Mouse (Mus musculus): ENCODE data around the gene Pkp2. TPM values are rescaled to one million over a fixed set of nuclear protein-coding genes. Genes with fewer than 3 reads are reported as not detected.

Pkp2 gene
- total RNA-seq, 2 experiments from 2014 or later, result 6.4 to 7.5 TPM

DNA sequence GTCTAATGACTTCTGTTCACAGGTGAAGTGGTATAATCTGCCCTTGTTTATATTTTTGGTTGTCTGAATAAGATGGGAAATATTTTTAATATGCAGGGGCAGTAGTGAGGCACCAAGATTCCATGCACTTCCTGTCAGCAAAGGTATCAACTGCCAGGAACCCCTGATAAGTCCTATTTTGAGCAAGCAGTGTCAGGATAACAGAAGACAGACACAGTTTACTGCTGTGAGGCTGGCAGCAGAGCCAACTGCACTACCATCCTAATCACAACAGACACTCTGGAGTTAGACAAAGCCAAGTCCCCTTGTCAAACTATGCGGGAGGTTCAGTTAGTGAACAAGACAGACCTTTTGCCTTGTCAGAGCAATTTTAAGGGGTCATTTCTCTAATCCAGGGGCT, 43.6 kb downstream of the Pkp2 start:
- no peak for DNase-seq (ENCODE audit: low spot score in 2 of 2)

DNA sequence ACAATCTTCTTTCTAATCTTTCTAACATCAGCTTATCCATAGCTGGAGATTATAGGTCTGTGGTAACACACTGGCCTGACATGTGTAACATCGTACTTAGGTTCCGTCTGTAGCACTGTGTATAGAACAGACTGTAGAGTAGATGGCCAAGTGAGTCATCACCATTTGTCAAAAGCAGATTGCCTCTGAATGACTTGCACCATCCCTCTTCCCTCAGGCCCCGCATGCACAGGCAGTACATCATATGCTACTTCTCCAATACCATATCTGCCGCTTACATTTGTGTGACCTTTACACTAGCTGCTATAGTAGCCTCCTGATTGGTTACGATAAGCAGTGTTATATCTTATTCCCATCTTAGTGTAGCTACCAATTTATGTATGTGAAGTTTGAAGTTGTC, 47.8 kb downstream of the Pkp2 start:
- DNase-seq (ENCODE audit: low spot score in 2 of 2), result no peak

DNA sequence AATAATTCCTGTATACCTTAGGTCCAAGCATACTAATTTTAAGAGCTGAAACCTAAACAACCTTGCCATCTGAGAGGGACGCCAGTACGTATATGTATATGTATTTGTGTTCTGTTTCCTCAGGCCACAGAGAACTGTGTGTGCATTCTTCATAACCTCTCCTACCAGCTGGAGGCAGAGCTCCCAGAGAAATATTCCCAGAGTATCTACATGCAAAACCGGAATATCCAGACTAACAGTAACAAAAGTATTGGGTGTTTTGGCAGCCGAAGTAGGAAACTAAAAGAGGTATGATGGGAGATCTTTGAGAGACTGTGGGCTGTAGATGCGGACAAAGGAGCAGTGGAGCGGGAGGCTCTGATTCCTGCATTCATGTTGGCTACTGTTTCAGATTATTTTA, 48.4 kb downstream of the Pkp2 start:
- no peak for DNase-seq (ENCODE audit: low spot score in 2 of 2)

DNA sequence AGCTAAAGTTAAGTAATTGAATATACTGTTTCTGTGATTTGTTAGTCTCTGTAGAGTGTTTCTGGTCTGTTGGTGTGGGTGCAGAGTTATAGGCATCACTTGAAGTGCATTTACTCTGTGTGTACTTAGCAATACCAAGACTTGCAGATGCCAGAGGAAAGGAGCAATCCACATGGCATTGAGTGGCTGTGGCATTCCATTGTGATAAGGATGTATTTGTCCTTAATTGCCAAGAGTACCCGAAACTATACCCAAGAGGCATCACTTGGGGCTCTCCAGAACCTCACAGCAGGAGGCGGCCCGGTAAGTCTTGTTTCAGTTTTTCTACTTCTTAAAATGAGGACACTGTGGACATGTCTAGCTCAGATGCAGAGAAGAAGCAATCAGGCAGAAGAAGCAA, 49.3 kb downstream of the Pkp2 start:
- DNase-seq (ENCODE audit: low spot score in 2 of 2), result no peak

DNA sequence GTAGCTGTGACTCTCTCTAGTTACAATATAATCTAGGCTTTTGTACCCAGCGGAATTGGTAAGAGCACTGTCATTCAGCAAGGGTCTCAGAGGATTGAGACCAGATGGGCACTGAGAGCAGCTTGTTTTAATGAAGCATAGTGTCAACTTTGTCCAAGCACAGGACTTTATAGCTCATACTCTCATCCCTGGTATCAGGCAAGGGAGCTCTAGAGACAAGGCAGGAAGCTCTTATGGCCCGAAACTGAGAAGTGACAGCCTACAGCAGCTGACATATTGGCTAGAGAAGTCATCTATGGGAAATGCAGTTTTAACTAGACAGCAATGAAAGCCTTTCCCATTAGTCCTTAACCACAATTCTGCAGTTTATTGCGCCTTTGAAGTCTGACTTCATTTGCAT, 59.9 kb downstream of the Pkp2 start:
- no peak for DNase-seq (ENCODE audit: low spot score in 2 of 2)

DNA sequence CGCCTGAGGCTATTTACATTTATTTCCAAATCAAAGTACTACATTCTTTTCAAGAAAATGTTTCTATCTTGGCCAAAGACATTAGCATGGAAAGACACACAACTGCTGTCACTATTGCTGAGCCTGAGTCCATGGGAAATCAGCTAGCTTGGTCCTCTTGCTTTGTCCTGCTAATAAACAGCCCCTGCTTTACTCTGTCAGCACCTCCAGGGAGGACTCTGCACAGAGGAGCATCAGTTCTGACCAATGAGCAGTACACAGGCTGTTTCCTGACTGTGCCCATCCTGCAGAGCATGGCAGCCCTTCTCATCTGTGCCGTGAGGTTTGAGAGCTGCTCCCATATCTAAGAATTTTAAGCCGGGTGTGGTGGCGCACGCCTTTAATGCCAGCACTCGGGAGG, 60.6 kb downstream of the Pkp2 start:
- no peak for DNase-seq (ENCODE audit: low spot score in 2 of 2)

DNA sequence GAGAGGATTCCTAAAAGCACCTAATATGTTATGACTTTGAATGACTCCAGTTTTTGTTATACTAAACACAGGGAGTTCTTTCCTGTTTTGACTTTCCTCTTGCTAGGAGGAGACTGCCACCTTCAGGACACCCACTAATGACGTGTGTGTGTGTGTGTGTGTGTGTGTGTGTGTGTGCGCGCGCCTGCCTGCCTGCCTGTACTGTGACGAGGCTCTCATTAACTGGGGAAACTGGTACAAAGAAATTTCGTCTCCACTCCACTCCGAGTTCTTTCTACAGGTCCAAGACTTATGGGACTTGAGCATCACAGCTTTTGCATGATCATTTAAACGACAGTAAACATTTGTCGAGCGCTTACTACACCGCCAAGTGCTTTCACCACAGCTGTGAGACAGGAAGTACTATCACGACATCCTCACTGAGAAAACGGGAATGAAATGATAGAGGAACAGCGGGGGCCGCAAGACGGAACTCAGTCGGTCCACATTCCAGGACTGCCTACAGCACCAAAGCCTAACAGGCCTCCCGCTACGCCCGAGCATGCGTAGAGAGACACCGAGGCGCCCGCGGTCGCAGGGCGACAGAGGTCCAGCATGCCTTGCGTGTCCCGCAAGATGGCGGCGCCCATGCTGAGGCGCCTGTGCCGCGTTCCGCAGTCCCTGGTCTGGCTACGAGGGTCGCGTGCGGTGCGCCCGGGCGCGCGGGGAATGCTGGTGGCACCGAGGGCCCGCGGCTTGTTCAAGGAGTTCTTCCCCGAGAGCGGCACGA, 89.4 kb downstream of the Pkp2 start, which contains the start of gene Yars2:
Gene Yars2, plus strand, starts transcription at position 597 of the 769 bp plus-strand sequence.
- DNase-seq (ENCODE audit: low spot score in 2 of 2), result peak; percentile 94 to 95

DNA sequence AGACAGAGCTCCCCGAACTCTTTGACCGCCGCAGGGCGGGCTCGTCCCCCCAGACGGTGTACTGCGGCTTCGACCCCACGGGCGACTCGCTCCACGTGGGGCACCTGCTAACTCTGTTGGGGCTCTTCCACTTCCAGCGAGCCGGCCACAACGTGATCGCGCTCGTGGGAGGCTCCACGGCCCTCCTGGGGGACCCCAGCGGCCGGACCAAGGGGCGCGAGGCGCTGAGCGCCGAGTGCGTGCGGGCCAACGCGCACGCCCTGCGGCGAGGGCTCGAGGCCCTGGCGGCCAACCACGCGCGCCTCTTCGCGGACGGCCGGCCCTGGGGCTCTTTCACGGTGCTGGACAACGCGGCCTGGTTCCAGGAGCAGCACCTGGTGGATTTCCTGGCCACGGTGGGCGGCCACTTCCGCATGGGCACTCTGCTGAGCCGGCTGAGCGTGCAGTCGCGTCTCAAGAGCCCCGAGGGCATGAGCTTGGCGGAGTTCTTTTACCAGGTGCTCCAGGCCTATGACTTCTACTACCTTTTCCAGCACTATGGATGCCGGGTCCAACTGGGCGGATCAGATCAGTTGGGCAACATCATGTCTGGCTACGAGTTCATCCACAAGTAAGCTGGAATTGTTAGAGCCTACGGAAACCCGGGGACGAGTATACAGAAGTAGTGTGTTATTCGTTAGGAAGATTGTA, 90.2 kb downstream of the Pkp2 start:
- peak; percentile 27 to 42 for DNase-seq (ENCODE audit: low spot score in 2 of 2)

DNA sequence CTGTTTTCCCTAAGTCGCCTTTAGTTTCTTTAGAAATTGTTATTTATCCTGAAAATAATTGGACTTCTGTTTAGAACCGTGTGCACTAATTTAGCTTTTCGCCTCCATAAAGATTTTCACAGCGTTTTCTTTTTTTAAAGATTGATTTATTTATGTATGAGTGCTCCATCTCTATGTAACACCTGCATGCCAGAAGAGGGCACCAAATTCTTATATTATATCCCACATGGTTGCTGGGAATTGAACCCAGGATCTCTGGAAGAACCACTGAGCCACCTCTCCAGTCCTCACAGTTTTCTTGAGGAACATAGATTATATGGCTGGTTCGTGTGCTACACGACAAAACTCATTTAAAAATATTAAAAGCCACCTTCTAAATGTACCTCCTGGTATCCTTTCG, 90.8 kb downstream of the Pkp2 start:
- no peak for DNase-seq (ENCODE audit: low spot score in 2 of 2)

DNA sequence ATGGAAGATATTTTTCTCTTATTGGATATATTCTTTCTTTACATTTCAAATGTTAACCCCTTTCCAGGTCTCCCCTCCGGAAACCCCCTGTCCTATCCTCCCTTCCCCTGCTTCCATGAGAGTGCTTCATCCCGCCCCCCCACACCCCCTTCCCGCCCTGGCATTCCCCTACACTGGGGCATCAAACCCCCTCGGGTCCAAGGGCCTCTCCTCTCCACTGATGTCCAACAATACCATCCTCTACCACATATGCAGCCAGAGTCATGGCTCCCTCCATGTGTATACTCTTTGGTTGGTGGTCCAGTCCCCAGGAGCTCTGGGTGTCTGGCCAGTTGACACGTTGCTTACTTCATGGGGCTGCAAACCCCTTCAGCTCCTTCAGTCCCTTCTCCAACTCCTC, 98.2 kb downstream of the Pkp2 start:
- no peak for DNase-seq (ENCODE audit: low spot score in 2 of 2)

Other genes with a start within 250 kb of the Pkp2 start
- gene Yars2, start 89.6 kb downstream of the Pkp2 start, total RNA-seq (2021), result 10 to 100 TPM; 24.6 to 25.6 TPM
- gene Dnm1l, start 145.6 kb downstream of the Pkp2 start, total RNA-seq (2021), result 100 to 1,000 TPM; 206 to 217 TPM

Data from left cerebral cortex, adult 18-20 months (tissue).